Mouse (Mus musculus) heart, adult 2 months (tissue): Measurements from ENCODE around the gene Raet1e.

Source experiments
- CTCF ChIP-seq: fragments of 200-600 bp; IDR thresholded peaks from 2 replicates; pipeline ENCODE4 v1.8.1; 2022; ENCODE audit warnings: antibody characterized with exemption, mild to moderate bottlenecking, moderate library complexity
- EP300 ChIP-seq: fragments of 200-500 bp; IDR thresholded peaks from 2 replicates; pipeline ENCODE4 v1.6.1; 2011; ENCODE audit warnings: low read depth, low read length, control low read depth; ENCODE audit not compliant: insufficient read depth
- POLR2A ChIP-seq: fragments of 200-500 bp; IDR thresholded peaks from 2 replicates; pipeline ENCODE4 v1.6.1; 2011; ENCODE audit warnings: mild to moderate bottlenecking, low read depth, low read length, control low read depth; ENCODE audit not compliant: insufficient read depth

- TF ChIP-seq CTCF, result no peak
- no peak for TF ChIP-seq EP300
- TF ChIP-seq POLR2A, result no peak
Observed at GRCm38 (mm10) chr10:22142926-22143325, 15.4 kb upstream of the Raet1e start.
